Mouse (Mus musculus): ENCODE measurements around the gene Abcb1a. TPM values are rescaled to one million over a fixed set of nuclear protein-coding genes. Genes with fewer than 3 reads are reported as not detected.
"Not testable (repeated sequence)": the region's sequence is repeated elsewhere in the genome, so short reads cannot be mapped to it uniquely, and the experiment has no call there.

Abcb1a gene
- polyA plus RNA-seq, 1 experiment, result 9.7 TPM

- no peak for DNase-seq (ENCODE audit: low spot score)
Observed at GRCm38 (mm10) chr5:8727760-8728159, 67.9 kb downstream of the Abcb1a start.

- DNase-seq (ENCODE audit: low spot score), result no peak
Observed at GRCm38 (mm10) chr5:8732639-8733038, 72.8 kb downstream of the Abcb1a start.

GRCm38 (mm10) chr5:8733307-8733706, 73.4 kb downstream of the Abcb1a start:
- not testable (repeated sequence) for DNase-seq (ENCODE audit: low spot score)

- no peak for DNase-seq (ENCODE audit: low spot score)
Observed at GRCm38 (mm10) chr5:8736389-8736788, 76.5 kb downstream of the Abcb1a start.

- DNase-seq (ENCODE audit: low spot score), result no peak
Observed at GRCm38 (mm10) chr5:8737062-8737461, 77.2 kb downstream of the Abcb1a start.

- not testable (repeated sequence) for DNase-seq (ENCODE audit: low spot score)
Observed at GRCm38 (mm10) chr5:8747244-8747643, 87.4 kb downstream of the Abcb1a start.

DNA sequence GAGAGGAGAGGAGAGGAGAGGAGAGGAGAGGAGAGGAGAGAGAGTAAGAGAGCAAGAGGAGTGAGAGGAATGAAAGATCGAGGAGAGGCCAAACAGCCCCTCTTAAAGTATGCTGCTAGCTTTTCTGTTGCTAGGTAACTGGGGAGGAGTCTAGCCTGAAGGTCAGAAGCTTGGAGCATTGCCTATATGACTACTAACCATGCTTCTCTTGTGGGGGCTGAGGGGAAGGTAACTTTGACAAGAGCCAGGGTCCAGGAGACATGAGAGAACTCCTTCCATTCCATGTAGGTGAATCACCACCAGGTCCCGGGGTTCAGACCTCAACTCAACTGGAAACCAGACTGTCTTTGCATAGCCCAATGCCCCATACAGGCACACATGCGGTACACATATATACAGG, 113.0 kb downstream of the Abcb1a start:
- DNase-seq (ENCODE audit: low spot score), result no peak

DNA sequence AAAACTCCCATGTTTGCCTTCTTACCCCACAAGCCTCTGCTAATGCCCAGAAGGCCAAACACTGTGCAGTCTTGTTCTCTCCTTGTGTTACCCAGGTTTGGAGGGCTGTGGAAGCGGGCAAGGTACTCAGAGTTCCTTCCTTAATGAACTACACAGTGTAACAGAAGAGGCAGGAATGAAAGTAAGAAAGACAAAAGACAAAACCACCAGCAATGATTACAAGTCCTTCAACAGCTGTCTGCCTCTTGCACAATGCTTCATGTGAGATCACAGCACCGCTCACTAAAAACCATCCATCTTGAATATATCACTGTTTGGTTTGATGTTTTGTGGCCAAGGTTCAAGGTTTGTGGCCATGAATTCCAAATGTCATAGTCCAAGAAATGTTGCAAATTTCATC, 118.4 kb downstream of the Abcb1a start:
- no peak for DNase-seq (ENCODE audit: low spot score)

DNA sequence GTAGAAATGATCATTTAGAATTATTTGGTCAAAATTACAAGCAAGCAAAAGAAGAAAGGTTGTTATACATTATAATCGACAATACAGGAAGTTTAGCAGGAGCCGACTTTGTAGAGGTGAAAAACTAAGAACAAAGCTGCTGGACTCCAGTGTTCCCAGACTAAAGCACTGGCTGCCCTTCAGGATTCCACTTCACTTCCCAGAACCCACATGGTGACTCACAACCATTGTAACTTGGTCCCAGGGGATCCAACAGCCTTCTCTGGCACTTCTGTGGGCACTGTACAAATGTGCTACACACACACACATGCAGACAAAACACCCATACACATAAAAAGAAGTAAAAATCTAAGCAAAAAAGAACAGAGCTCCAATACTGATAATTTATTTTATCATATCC, 118.9 kb downstream of the Abcb1a start:
- DNase-seq (ENCODE audit: low spot score), result no peak

GRCm38 (mm10) chr5:8792281-8792680, 132.4 kb downstream of the Abcb1a start:
- DNase-seq (ENCODE audit: low spot score), result no peak

Other genes starting within 250 kb of the Abcb1a start
- gene Dbf4, start 237.4 kb upstream of the Abcb1a start, polyA plus RNA-seq (2012; rRNA removed), result 3.8 and 4.9 TPM in 2 replicates
- gene Slc25a40, start 237.2 kb upstream of the Abcb1a start, polyA plus RNA-seq (2012; rRNA removed), result 9.7 and 11.2 TPM in 2 replicates
- 0.21 and 0.29 TPM in 2 replicates for gene Rundc3b, start 37.1 kb upstream of the Abcb1a start, polyA plus RNA-seq (2012; rRNA removed)
- gene Abcb1b, start 138.1 kb downstream of the Abcb1a start, polyA plus RNA-seq (2012; rRNA removed), result 3.9 and 4.8 TPM in 2 replicates
- gene Abcb4, start 233.6 kb downstream of the Abcb1a start, polyA plus RNA-seq (2012; rRNA removed), result 0.18 and 0.31 TPM in 2 replicates